14 mouse cellular contexts compared by ENCODE assay signal in the genomic region with DNA sequence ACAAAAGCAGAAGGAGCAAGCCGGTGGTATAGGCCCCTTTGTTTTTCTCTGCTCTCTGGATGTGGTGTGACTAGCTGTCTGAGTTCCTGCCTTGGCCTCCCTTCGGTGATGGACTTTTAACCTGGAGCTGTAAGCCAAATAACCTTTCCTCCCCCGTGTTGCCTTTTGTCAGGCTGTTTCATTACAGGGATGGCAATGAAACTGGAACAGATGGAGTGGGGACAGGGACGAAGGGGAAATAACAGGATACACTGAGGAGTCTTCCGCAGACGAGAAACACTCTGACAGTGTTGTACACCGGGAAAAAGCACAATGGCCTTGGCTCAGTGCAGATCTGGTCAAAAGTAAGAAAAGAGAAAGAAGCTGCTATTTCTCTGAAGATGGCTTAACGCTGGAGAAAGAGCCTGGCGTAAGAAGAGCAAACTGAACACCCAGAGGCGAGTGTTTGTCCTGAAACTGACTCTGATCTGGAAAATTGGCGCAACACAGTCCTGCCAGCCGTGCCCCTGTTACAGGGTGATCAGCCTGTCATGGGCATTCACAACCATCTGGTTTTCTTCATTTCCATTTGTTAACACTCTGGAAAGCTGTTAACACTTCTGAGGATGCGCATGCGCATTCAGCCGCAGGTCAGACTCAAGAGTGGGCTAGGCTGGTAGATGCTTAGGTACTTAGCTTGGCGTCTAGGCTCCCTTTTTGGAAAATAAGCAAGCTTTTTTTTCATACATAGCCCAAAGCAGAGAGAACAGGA.
A peak's percentile ranks its signal among the peaks of the same experiment; 100 is the strongest.
DNase-seq lines count a peak whose midpoint lies in the region; ATAC-seq and TF ChIP-seq lines count a peak whose summit lies in the region.
"Had no signal": no experiment of that assay in that cellular context is flagged by ENCODE, and none has a peak within 500 bp of the region (broad histone marks: within the 10 kb centered on the region; RNA-seq: fewer than 3 reads in every experiment).

No protein-coding gene starts in this region.

- no peak overlapping the region for H3K4me3 ChIP-seq in heart, embryonic 15.5 days
- H3K4me3 ChIP-seq: embryonic facial prominence, embryonic 12.5 days; limb, embryonic 13.5 days had no signal

- H3K27ac ChIP-seq in heart, embryonic 15.5 days: peak overlapping the region; percentile 51
- H3K27ac ChIP-seq: embryonic facial prominence, embryonic 12.5 days; limb, embryonic 13.5 days had no signal

- no peak for TF ChIP-seq CTCF in brain, embryonic 14.5 days (IDR thresholded peaks at IDR 0.05; ENCODE audit: borderline replicate concordance, extremely low read depth, insufficient read depth, insufficient read length)

- H3K27me3 ChIP-seq in heart, embryonic 15.5 days: peaks cover 23% of the 10 kb centered on the region; the same call in 1 of the 2 replicates
- H3K27me3 ChIP-seq: CH12.LX; embryonic facial prominence, embryonic 12.5 days had no signal

- no peak for DNase-seq in heart, adult 9 months (ENCODE audit: low spot score in 2 of 2)
- DNase-seq in ES-CJ7 (ENCODE audit: low read depth, low spot score): peak; percentile 34
- DNase-seq in brain, embryonic 14.5 days (ENCODE audit: low read depth): peak; percentile 84
- DNase-seq in forelimb bud, embryonic 11.5 days (ENCODE audit: low read depth, low spot score): peak; percentile 11
- no peak for DNase-seq in spleen, adult 12 weeks (ENCODE audit: low spot score)
- no peak for DNase-seq in ovary, postnatal 14 days (ENCODE audit: low spot score)
- DNase-seq in adrenal gland, adult 8-10 months: no peak
- DNase-seq: adrenal gland, adult 2 months; gastrocnemius, postnatal 10 days; thymus, postnatal 4 days had no signal

- H3K4me2 ChIP-seq in heart, embryonic 15.5 days: peak overlapping the region; percentile 47
- H3K4me2 ChIP-seq: embryonic facial prominence, embryonic 12.5 days; limb, embryonic 13.5 days had no signal

- no peaks in the 10 kb centered on the region for H3K9me3 ChIP-seq in heart, embryonic 15.5 days (replicated peaks)
- H3K9me3 ChIP-seq: embryonic facial prominence, embryonic 12.5 days; limb, embryonic 13.5 days had no signal

- no peak for TF ChIP-seq POLR2A in brain, embryonic 14.5 days (IDR thresholded peaks at IDR 0.05; ENCODE audit: borderline replicate concordance, extremely low read depth, insufficient read depth, insufficient read length, poor library complexity, severe bottlenecking)

- H3K36me3 ChIP-seq in heart, embryonic 15.5 days: no peaks in the 10 kb centered on the region
- H3K36me3 ChIP-seq: embryonic facial prominence, embryonic 12.5 days; limb, embryonic 13.5 days had no signal

- ATAC-seq in heart, embryonic 15.5 days (replicated peaks; ENCODE audit: insufficient number of reproducible peaks, insufficient read depth, low FRiP score, low read depth): peak; percentile 79

- H3K4me1 ChIP-seq in heart, embryonic 15.5 days (replicated peaks): peaks cover 9% of the 10 kb centered on the region
- H3K4me1 ChIP-seq: limb, embryonic 13.5 days had no signal

- no peak overlapping the region for H3K9ac ChIP-seq in heart, embryonic 15.5 days
- H3K9ac ChIP-seq: embryonic facial prominence, embryonic 12.5 days; limb, embryonic 13.5 days had no signal

- WGBS in heart, embryonic 15.5 days: 40% methylated on average over 16 of the region's 16 CpGs

Comparison
In these comparisons a context has a peak if more than half of its experiments do, and no peak if none do; other contexts are left out.
1. DNase-seq: peak in ES-CJ7 (single experiment), brain, embryonic 14.5 days (single experiment) and forelimb bud, embryonic 11.5 days (single experiment); none in heart, adult 9 months (0 of 2), spleen, adult 12 weeks (single experiment), ovary, postnatal 14 days (single experiment) and adrenal gland, adult 8-10 months (single experiment).